Mouse (Mus musculus) embryo, embryonic 10 days (tissue): ENCODE data around the gene Olfr373.

ENCODE experiments used
- DNase-seq: peaks from one replicate; pipeline ENCODE4 v3.0.0-alpha.2; 2015; ENCODE audit warnings: low spot score

The Olfr373 gene

DNA sequence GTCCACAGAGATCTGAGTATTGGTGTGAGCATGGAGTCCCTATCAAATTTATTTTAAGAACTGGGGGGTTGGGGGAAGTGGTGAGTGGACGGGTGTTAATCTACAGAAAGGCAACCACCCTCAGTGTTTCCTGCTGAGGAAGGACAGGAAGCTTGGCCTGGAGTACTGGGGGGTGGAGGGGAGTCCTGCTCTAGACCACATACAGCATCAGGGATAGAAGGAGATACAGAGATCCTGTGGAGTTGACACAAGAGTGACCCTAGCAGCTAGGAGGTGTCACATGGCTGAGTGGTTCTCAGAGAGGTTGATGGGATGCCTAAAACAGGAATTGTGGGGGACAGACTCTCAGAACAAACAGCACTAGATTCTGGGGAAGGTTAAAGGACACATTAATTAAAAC, 50.5 kb downstream of the Olfr373 start:
- no peak for DNase-seq

DNA sequence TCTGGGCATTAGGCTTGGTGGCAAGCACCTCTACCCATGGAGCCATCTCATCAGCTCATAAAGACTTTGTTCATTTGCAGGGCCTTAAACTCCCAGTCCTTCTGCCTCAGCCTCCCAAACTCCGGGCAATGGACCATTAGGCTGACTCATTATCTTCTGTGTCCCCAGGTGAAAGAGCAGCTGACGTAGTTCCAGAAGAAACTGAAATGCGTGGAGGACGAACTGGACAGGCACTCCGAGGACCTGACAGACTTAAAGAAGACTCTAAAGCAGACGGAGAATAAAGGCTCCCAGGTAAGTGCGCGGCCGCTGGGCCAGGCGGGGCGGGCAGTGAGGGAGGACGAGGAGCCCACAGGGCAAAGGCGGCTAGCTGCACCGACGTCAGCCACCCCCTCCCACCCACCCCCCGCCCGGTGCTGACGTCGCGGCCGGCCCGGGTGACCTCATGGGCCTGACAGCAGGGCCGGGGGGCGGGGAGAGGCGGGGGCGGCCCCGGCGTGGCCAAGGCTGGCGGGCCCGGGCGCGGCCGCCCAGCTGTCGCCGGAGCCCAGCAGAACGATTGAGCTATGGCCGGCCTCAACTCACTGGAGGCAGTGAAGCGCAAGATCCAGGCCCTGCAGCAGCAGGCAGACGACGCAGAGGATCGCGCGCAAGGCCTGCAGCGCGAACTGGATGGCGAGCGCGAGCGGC, 51.9 kb downstream of the Olfr373 start, which contains the start of gene Tpm4:
Tpm4 (plus strand) TSS at position 220 of the 690 bp plus-strand sequence.
- DNase-seq, result peak; percentile 72

GRCm38 (mm10) chr8:72135446-72136301, 52.7 kb downstream of the Olfr373 start:
- peak; percentile 60 for DNase-seq

DNA sequence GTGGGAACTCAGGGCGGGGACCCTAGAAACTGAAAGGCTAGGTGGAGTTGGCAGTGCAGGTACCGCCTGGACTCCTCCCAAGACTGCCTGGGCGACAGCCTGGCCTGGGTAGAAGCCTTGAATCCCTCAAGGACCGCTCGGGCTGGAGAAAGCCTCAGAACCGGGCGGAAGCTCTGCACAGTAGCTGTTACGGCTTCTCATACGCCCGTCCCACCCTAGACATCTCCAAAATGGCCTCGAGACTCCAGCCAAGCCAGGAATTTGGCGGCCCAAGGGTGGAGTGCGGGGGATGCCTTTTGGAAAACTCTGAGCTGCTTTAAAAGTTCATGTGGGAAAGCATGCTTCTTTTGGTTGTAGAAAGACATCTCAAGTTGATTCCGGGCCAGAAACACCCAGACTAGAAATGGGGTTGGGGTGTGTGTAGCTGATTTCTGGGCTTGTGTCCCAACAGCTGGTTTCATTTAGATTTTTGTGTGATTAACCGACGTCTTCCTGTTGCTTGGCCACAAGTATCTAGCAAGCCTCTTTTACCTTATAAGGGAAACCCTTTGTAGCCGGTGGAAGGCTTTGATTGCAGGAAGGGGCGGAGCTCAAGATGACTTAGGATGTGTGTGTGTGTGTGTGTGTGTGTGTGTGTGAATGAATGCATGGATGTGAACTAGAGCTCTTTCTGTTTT, 53.5 kb downstream of the Olfr373 start:
- DNase-seq, result peak; percentile 90

DNA sequence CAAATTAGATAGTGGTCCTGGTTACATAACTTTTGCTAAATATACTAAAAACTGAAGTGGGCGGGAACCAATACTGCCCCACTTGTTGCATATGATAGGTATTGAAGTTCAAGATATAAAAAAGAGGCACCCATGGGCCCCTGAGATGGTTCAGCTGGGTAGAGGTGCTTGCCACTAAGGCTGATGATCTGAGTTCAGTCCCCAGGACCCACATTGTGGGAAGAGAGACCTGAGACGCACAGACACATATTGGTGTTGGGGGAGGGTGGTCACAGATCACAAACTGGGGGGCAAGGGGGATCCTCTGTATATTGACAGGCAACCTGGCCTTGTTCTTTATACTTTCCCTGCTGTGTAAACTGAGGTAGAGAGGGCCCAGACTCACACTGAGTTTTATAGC, 54.5 kb downstream of the Olfr373 start:
- no peak for DNase-seq

DNA sequence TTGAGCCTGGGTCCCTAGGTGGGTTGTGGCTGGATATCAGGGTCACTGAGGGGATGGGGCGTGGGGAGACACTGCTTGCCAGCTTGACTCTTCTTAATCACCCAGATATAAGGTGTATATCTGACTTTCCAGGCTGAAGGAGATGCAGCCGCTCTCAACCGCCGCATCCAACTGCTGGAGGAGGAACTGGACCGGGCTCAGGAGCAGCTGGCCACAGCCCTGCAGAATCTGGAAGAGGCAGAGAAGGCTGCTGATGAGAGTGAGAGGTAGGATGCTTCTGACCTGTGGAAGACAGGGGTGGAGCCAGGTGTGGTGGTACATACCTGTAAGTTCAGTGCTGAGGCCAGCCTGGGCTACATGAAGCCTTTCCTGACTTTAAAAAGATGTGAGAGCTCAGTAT, 55.5 kb downstream of the Olfr373 start:
- DNase-seq, result no peak

- DNase-seq, result no peak
Measured at GRCm38 (mm10) chr8:72143256-72143824, 60.4 kb downstream of the Olfr373 start.

DNA sequence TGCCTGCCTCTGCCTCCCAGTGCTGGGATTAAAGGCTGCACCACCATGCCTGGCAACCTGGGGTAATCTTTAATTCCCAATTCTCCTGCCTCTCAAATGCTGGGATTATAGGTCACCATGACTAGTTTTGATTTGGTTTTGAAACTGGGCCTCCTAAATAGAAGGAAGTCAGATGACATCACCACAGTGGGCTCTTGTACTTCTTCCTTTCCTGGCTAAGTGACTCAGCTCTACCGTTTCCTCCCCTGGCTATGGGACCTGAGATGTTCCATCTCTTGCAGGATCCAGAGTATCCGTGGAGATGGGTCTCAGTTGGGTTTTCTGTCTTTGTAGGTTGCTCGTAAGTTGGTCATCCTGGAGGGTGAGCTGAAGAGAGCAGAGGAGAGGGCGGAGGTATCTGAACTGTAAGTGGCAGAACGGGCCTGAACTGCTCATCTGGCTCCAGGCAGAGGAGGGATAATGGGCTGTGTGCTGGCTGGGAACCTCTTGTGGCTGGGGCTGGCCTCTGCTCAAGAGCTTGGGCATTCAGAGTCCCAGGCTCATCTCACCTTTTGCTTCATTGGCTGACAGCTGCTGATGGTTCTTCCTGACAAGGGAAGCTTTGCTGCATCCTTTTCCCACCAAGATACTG, 61.5 kb downstream of the Olfr373 start:
- no peak for DNase-seq

DNA sequence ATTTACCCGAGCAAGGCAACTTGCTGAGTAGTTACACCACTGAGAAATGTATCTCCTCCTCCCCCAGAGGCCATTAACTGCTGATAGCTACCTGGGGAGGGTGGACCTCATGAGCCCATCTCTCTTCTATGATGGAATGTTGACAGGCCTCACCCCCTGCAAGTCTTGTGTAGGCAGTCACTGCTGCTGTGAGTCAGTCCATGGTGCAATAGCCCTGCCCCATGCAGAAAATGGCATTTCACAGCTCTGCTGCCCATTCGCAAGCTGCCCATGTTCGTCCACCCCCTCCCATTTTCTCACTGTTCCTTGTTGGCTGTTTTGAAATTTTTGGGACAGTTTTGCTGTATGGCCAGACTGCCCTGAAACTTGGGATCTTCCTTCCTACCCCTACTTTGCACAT, 62.5 kb downstream of the Olfr373 start:
- no peak for DNase-seq

GRCm38 (mm10) chr8:72146056-72146455, 63.1 kb downstream of the Olfr373 start:
- no peak for DNase-seq

DNA sequence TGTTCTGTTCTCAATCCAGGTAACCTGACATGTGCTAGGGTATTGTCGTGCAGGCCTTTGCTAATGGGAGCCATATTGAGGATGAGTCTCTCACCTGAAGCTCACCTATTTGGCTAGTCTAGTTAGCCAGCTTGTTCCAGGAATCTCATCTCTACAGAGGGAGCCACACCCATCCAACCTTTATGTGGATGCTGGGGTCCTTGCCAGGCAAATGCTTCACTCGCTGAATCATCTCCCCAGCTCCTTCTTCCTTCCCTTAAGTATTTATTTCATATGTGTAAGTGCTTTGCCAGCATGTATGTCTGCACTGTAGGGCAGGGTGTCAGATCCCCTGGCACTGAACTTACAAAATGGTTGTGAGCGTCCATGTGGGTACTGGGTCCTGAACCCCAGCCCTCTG, 63.6 kb downstream of the Olfr373 start:
- no peak for DNase-seq

DNA sequence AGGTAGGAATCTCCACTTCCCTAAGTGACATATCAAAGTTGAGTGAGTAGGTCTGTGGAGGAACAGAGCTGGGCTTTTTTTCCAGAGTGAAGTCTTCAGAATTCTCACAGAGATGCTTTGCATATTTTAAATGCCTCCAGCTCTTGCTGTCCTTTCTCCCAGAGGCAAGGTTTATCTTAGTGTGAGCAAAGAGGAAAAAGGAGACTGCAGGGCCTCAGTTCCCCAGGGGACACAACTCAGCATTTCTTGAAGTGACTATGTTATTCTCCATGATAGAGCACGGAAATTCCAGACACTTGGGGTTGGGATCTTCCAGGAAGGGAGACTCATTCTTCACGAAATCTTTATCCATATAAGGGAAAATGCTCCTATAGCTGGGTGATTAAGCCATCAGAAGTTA, 64.3 kb downstream of the Olfr373 start:
- DNase-seq, result no peak

DNA sequence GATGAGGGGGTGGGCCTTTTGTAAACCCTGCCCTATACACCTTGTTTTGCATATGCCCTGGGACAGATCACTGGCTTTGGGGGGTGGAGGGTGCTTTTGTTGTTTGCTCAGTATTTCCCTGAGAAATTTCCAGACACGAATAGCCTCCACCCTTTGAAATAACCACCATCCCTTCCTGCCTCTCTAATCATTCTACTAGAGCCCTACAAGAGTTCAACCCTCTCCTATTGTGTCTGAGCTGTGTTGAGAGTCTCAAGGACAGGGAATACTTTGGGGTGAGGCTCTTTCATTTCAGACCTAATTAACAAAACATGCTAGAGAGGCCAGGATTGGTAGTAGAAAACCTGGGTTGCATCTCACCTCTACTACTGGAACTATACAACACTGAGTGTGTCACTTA, 66.1 kb downstream of the Olfr373 start:
- DNase-seq, result no peak

- no peak for DNase-seq
Measured at GRCm38 (mm10) chr8:72151418-72152078, 68.6 kb downstream of the Olfr373 start.
